8 mouse cellular contexts compared by ENCODE assay signal in the genomic region with DNA sequence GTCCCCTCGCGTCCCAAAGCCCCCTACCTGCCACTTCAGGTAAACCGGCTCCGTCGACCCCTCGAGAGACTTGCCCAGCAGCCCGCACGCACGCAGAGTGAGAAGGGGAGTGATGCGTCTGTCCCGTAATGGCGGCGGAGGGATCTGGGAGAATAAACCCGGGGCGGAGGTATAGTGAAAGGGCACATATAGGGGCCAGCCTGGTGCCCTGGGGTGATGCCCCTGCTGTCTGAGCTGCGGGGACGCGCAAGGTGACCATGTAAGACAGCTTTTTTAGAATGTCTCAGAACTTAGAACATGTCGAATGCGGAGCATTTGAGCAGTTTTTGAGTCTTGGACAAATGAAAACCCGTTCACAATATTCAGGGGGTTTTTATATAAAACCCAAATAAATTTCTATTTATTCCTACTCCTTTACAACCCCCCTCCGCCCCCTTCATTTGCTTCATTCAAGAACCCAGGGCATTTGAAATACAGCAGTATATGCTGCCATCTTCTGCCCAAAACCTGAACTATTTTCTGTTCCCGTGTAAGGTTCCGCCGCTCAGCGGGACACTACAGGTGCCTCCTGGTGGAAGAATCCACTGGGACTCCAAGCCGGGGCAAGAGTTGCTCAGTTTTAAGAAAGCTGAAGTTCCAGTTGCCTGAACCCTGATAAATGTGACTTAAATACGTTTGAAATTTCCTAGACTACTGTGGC. TPM values are rescaled to one million over a fixed set of nuclear protein-coding genes. Genes with fewer than 3 reads are reported as not detected.
A peak's percentile ranks its signal among the peaks of the same experiment; 100 is the strongest.
DNase-seq lines count a peak whose midpoint lies in the region; ATAC-seq and TF ChIP-seq lines count a peak whose summit lies in the region.

Tsc22d3 (minus strand) TSS at position 250 of the 700 bp plus-strand sequence.

- peak; percentile 51 for DNase-seq in heart, postnatal 0 days (ENCODE audit: low spot score)
- peak; percentile 71 to 78 for DNase-seq in kidney, postnatal 25 days
- peak; percentile 11 for DNase-seq in liver, embryonic 13.5 days
- DNase-seq in natural killer cell, adult 2 months (ENCODE audit: low spot score in 2 of 2), result peak; percentile 32 to 52
- DNase-seq in telencephalon, adult 2 months (ENCODE audit: low read depth, low spot score), result peak; percentile 15

- peak within 1 kb of the TSS; percentile 74 for H3K4me2 ChIP-seq in forebrain, embryonic 12.5 days
- peak within 1 kb of the TSS; percentile 74 for H3K4me2 ChIP-seq in heart, postnatal 0 days (ENCODE audit: low read depth, low read length)
- peak within 1 kb of the TSS; percentile 76 for H3K4me2 ChIP-seq in liver, embryonic 13.5 days

- no peak within 1 kb of the TSS; the same call in 1 of the 2 replicates for H3K27ac ChIP-seq in brown adipose tissue, adult 24 weeks (replicated peaks; ENCODE audit: low read depth, low read length)
- no peak within 1 kb of the TSS for H3K27ac ChIP-seq in forebrain, embryonic 12.5 days
- H3K27ac ChIP-seq in heart, postnatal 0 days (ENCODE audit: low read depth), result peak within 1 kb of the TSS; percentile 89
- no peak within 1 kb of the TSS for H3K27ac ChIP-seq in liver, embryonic 13.5 days

- H3K9me3 ChIP-seq in E14TG2a.4 (ENCODE audit: low read length), result no peaks in the 10 kb centered on the region
- H3K9me3 ChIP-seq in forebrain, embryonic 12.5 days, result no peaks in the 10 kb centered on the region
- H3K9me3 ChIP-seq in heart, postnatal 0 days (replicated peaks; ENCODE audit: control insufficient read depth, low read length), result no peaks in the 10 kb centered on the region
- H3K9me3 ChIP-seq in liver, embryonic 13.5 days (replicated peaks), result no peaks in the 10 kb centered on the region

- H3K36me3 ChIP-seq in E14TG2a.4 (ENCODE audit: insufficient read depth, low read length), result no peaks in the 10 kb centered on the region
- no peaks in the 10 kb centered on the region for H3K36me3 ChIP-seq in forebrain, embryonic 12.5 days (replicated peaks)
- no peaks in the 10 kb centered on the region for H3K36me3 ChIP-seq in heart, postnatal 0 days (replicated peaks; ENCODE audit: control insufficient read depth, insufficient read depth, low read length)
- H3K36me3 ChIP-seq in liver, embryonic 13.5 days, result no peaks in the 10 kb centered on the region

- H3K27me3 ChIP-seq in E14TG2a.4 (ENCODE audit: insufficient read depth, low read length), result peaks cover 49% of the 10 kb centered on the region
- peaks cover 78% of the 10 kb centered on the region for H3K27me3 ChIP-seq in forebrain, embryonic 12.5 days
- no peaks in the 10 kb centered on the region for H3K27me3 ChIP-seq in heart, postnatal 0 days (ENCODE audit: control insufficient read depth, insufficient read depth, low read length)
- peaks cover 52% of the 10 kb centered on the region for H3K27me3 ChIP-seq in liver, embryonic 13.5 days

- 27% methylated on average over 28 of the region's 28 CpGs for WGBS in forebrain, embryonic 12.5 days
- WGBS in heart, postnatal 0 days, result 26% methylated on average over 28 of the region's 28 CpGs
- 26% methylated on average over 28 of the region's 28 CpGs for WGBS in liver, embryonic 13.5 days (ENCODE audit: insufficient replicate concordance)

- no peak within 1 kb of the TSS for H3K9ac ChIP-seq in forebrain, embryonic 12.5 days
- peak within 1 kb of the TSS; percentile 58 for H3K9ac ChIP-seq in heart, postnatal 0 days (replicated peaks; ENCODE audit: low read depth, low read length)
- H3K9ac ChIP-seq in liver, embryonic 13.5 days, result peak within 1 kb of the TSS; percentile 54

- H3K4me3 ChIP-seq in E14TG2a.4 (replicated peaks; ENCODE audit: low read length), result peak within 1 kb of the TSS; percentile 71
- peak within 1 kb of the TSS; percentile 71 for H3K4me3 ChIP-seq in brown adipose tissue, adult 24 weeks (ENCODE audit: insufficient read depth, low read depth, low read length)
- peak within 1 kb of the TSS; percentile 52 for H3K4me3 ChIP-seq in forebrain, embryonic 12.5 days (replicated peaks)
- H3K4me3 ChIP-seq in heart, postnatal 0 days (ENCODE audit: low read depth, low read length), result peak within 1 kb of the TSS; percentile 68
- peak within 1 kb of the TSS; percentile 57 for H3K4me3 ChIP-seq in liver, embryonic 13.5 days (replicated peaks)

- TF ChIP-seq EP300 in heart, postnatal 0 days (IDR thresholded peaks at IDR 0.05; ENCODE audit: low read depth), result no peak

- no peak for TF ChIP-seq CTCF in E14TG2a.4 (conservative IDR thresholded peaks at IDR 0.05; ENCODE audit: low read length)
- peak; percentile 65 for TF ChIP-seq CTCF in heart, postnatal 0 days (IDR thresholded peaks at IDR 0.05; ENCODE audit: low read depth)

- no peaks in the 10 kb centered on the region; the same call in 1 of the 2 replicates for H3K4me1 ChIP-seq in E14TG2a.4 (replicated peaks; ENCODE audit: low read depth, low read length)
- no peaks in the 10 kb centered on the region; the same call in 1 of the 2 replicates for H3K4me1 ChIP-seq in brown adipose tissue, adult 24 weeks (ENCODE audit: control insufficient read depth, insufficient read depth, insufficient read length, low read length)
- H3K4me1 ChIP-seq in forebrain, embryonic 12.5 days, result 0 out of 2 replicates have a peak, but pooled peaks cover 4% of the 10 kb centered on the region
- no peaks in the 10 kb centered on the region; the same call in 1 of the 2 replicates for H3K4me1 ChIP-seq in heart, postnatal 0 days (ENCODE audit: control insufficient read depth, insufficient read depth)
- H3K4me1 ChIP-seq in liver, embryonic 13.5 days (replicated peaks), result peaks cover 6% of the 10 kb centered on the region; the same call in 1 of the 2 replicates

- ATAC-seq in forebrain, embryonic 12.5 days (ENCODE audit: low FRiP score), result no peak
- peak; percentile 39 for ATAC-seq in heart, postnatal 0 days (ENCODE audit: insufficient read depth, low read depth)
- no peak for ATAC-seq in liver, embryonic 13.5 days (ENCODE audit: low read depth)

RNA-seq across cellular contexts. Expression of gene Tsc22d3, which starts in this region (rescaled TPM):
- 38.4 and 73.3 TPM in 2 replicates for polyA plus RNA-seq in brown adipose tissue, adult 24 weeks (2012; ENCODE audit: insufficient read depth, insufficient read length, missing spikeins)
- 93.7 and 95.0 TPM in 2 replicates for polyA plus RNA-seq in forebrain, embryonic 12.5 days (2016; fragmentation: Nextera tagmentation; extraction: Ambion mirVana)
- 187 and 240 TPM in 2 replicates for total RNA-seq in heart, postnatal 0 days (2014; rRNA removed; ENCODE audit: low replicate concordance)
- polyA plus RNA-seq in heart, postnatal 0 days (2015; fragmentation: Nextera tagmentation; extraction: Ambion mirVana), result 165 and 172 TPM in 2 replicates
- 10.9 and 13.0 TPM in 2 replicates for polyA plus RNA-seq in liver, embryonic 13.5 days (2015; fragmentation: Nextera tagmentation; extraction: Ambion mirVana)

Comparison
In these comparisons a context has a peak if more than half of its experiments do, and no peak if none do; other contexts are left out.
1. DNase-seq: peak in every context shown above with its lines; median percentile 74 in kidney, postnatal 25 days; 51 in heart, postnatal 0 days; 42 in natural killer cell, adult 2 months; 15 in telencephalon, adult 2 months; 11 in liver, embryonic 13.5 days.